Mouse (Mus musculus) left cerebral cortex, postnatal 14 days (tissue): ENCODE measurements at regions not wholly inside any gene's neighbourhood (a gene's known extent, or its start where the extent isn't known, plus 50 kb on each side); places are given as distances from the start of the nearest gene placed in this dataset.
A peak's percentile ranks its signal among the peaks of the same experiment; 100 is the strongest.

Experiments used
- DNase-seq, 2 experiments: peaks; one replicate each; pipeline ENCODE4 v3.0.0; 2021 to 2022; ENCODE audit warnings: low spot score in 2 of 2, mixed read lengths in 1 of 2
- intact Hi-C: fragments of 180-260 bp; cut with DNase I; formaldehyde crosslinking; loops from one replicate; pipeline ENCODE4 v1.15.1; 2025

- DNase-seq = no peak
These were observed 411.9 kb upstream of the Slc35b3 start for GRCm38 (mm10) chr13:39372565-39372964.

GRCm38 (mm10) chr13:39363637-39364036, 403.0 kb upstream of the Slc35b3 start:
- intact Hi-C loops = no loop called here
- DNase-seq = no peak

More at GRCm38 (mm10) chr13:39372565-39372964, 411.9 kb upstream of the Slc35b3 start:
- intact Hi-C loops = no loop called here

- no peak for DNase-seq
- intact Hi-C loops = no loop called here
These were observed 401.9 kb upstream of the Slc35b3 start for GRCm38 (mm10) chr13:39362536-39362935.

- DNase-seq = no peak
- intact Hi-C loops = no loop called here
These were observed 390.9 kb upstream of the Slc35b3 start for GRCm38 (mm10) chr13:39351606-39352005.

- intact Hi-C loops = no loop called here
- DNase-seq = peak; percentile 49 to 78
These were observed 390.0 kb upstream of the Slc35b3 start for GRCm38 (mm10) chr13:39350668-39351067.

GRCm38 (mm10) chr13:39347761-39348160, 387.1 kb upstream of the Slc35b3 start:
- DNase-seq = peak in 1 of 2 experiments; percentile 33
- intact Hi-C loops = no loop called here

GRCm38 (mm10) chr13:39334874-39335273, 374.2 kb upstream of the Slc35b3 start:
- peak in 1 of 2 experiments; percentile 8 for DNase-seq
- intact Hi-C loops = no loop called here

GRCm38 (mm10) chr13:39329794-39330193, 369.1 kb upstream of the Slc35b3 start:
- intact Hi-C loops = no loop called here
- no peak for DNase-seq

- peak in 1 of 2 experiments; percentile 33 for DNase-seq
- intact Hi-C loops = no loop called here
These were observed 365.5 kb upstream of the Slc35b3 start for GRCm38 (mm10) chr13:39326176-39326575.

GRCm38 (mm10) chr13:39321111-39321510, 360.4 kb upstream of the Slc35b3 start:
- intact Hi-C loops = no loop called here
- DNase-seq = no peak

- intact Hi-C loops = no loop called here
- DNase-seq = no peak
These were observed 349.1 kb upstream of the Slc35b3 start for GRCm38 (mm10) chr13:39309758-39310157.

GRCm38 (mm10) chr13:39307845-39308244, 347.2 kb upstream of the Slc35b3 start:
- intact Hi-C loops = no loop called here
- no peak for DNase-seq

- DNase-seq = no peak
- intact Hi-C loops = no loop called here
These were observed 346.2 kb upstream of the Slc35b3 start for GRCm38 (mm10) chr13:39306851-39307250.

- intact Hi-C loops = no loop called here
- no peak for DNase-seq
These were observed 336.5 kb upstream of the Slc35b3 start for GRCm38 (mm10) chr13:39297129-39297528.

- DNase-seq = no peak
- intact Hi-C loops = no loop called here
These were observed 329.7 kb upstream of the Slc35b3 start for GRCm38 (mm10) chr13:39290216-39290960.

- no peak for DNase-seq
- intact Hi-C loops = no loop called here
These were observed 321.6 kb upstream of the Slc35b3 start for GRCm38 (mm10) chr13:39282272-39282671.

- DNase-seq = no peak
- intact Hi-C loops = no loop called here
These were observed 317.4 kb upstream of the Slc35b3 start for GRCm38 (mm10) chr13:39278101-39278500.

GRCm38 (mm10) chr13:39266024-39266423, 305.3 kb upstream of the Slc35b3 start:
- no peak for DNase-seq
- intact Hi-C loops = no loop called here

- intact Hi-C loops = no loop called here
- DNase-seq = no peak
These were observed 296.0 kb upstream of the Slc35b3 start for GRCm38 (mm10) chr13:39256708-39257107.

- intact Hi-C loops = no loop called here
- no peak for DNase-seq
These were observed 294.7 kb upstream of the Slc35b3 start for GRCm38 (mm10) chr13:39255338-39255737.

GRCm38 (mm10) chr13:39252591-39252990, 291.9 kb upstream of the Slc35b3 start:
- intact Hi-C loops = no loop called here
- DNase-seq = no peak
